Mouse (Mus musculus) central nervous system, embryonic 14 days (tissue): ENCODE data around the gene Lrrc26. TPM values are rescaled to one million over a fixed set of nuclear protein-coding genes. Genes with fewer than 3 reads are reported as not detected.

ENCODE experiments used
- polyA plus RNA-seq: library from polyadenylated mRNA; depleted of rRNA; stranded (reverse); fragments of >200 nt; gene quantifications from 2 replicates; pipeline ENCODE4 v1.2.3, GENCODE M21; 2012; rRNA removed

The Lrrc26 gene
- 0.08 TPM in 1 of 2 replicates, not detected in the other for polyA plus RNA-seq

GRCm38 (mm10) chr2:25289651-25290050, at the start of gene Lrrc26:
Gene Lrrc26, plus strand, starts transcription at chr2:25289915.

GRCm38 (mm10) chr2:25242101-25242506, 47.6 kb upstream of the Lrrc26 start, which contains the start of the genes Rnf208 and Cysrt1:
Gene Rnf208, plus strand, starts transcription at chr2:25242255.
Gene Cysrt1, minus strand, starts transcription at chr2:25242452.

GRCm38 (mm10) chr2:25246183-25247072, 43.3 kb upstream of the Lrrc26 start, which contains the start of gene AL732309.1:
Gene AL732309.1, minus strand, starts transcription at chr2:25246863.

GRCm38 (mm10) chr2:25255284-25255779, 34.4 kb upstream of the Lrrc26 start, which contains the start of gene Tmem203:
Gene Tmem203, plus strand, starts transcription at chr2:25255439.

GRCm38 (mm10) chr2:25262291-25262767, 27.4 kb upstream of the Lrrc26 start, which contains the start of gene Tprn:
Gene Tprn, plus strand, starts transcription at chr2:25262618.

GRCm38 (mm10) chr2:25271827-25272511, 17.7 kb upstream of the Lrrc26 start, which contains the start of the genes Ssna1 and Anapc2:
Gene Ssna1, minus strand, starts transcription at chr2:25272438.
Gene Anapc2, plus strand, starts transcription at chr2:25272478.

GRCm38 (mm10) chr2:25287927-25288649, 1.6 kb upstream of the Lrrc26 start, which contains the start of gene Tmem210:
Gene Tmem210, plus strand, starts transcription at chr2:25288145.

GRCm38 (mm10) chr2:25318971-25319773, 29.5 kb downstream of the Lrrc26 start, which contains the start of gene Grin1:
Gene Grin1, minus strand, starts transcription at chr2:25319187.

GRCm38 (mm10) chr2:25332286-25333160, 42.8 kb downstream of the Lrrc26 start, which contains the start of gene Man1b1:
Gene Man1b1, plus strand, starts transcription at chr2:25332338.

Other genes with a start within 250 kb of the Lrrc26 start
- 192 and 216 TPM in 2 replicates for gene Nsmf, start 235.6 kb upstream of the Lrrc26 start, polyA plus RNA-seq
- gene Entpd8, start 209.6 kb upstream of the Lrrc26 start, polyA plus RNA-seq, result 0.07 TPM in 1 of 2 replicates, not detected in the other
- gene Noxa1, start 194.8 kb upstream of the Lrrc26 start, polyA plus RNA-seq, result 0.24 TPM in 1 of 2 replicates, not detected in the other
- 37.0 and 53.2 TPM in 2 replicates for gene Nrarp, start 109.2 kb upstream of the Lrrc26 start, polyA plus RNA-seq
- 1.8 and 2.2 TPM in 2 replicates for gene Tor4a, start 93.0 kb upstream of the Lrrc26 start, polyA plus RNA-seq
- 79.8 and 89.6 TPM in 2 replicates for gene Nelfb, start 78.4 kb upstream of the Lrrc26 start, polyA plus RNA-seq
- not detected in 2 replicates for gene Stpg3, start 75.3 kb upstream of the Lrrc26 start, polyA plus RNA-seq
- gene Fam166a, start 71.2 kb upstream of the Lrrc26 start, polyA plus RNA-seq, result 0.13 and 0.33 TPM in 2 replicates
- gene Tubb4b, start 65.2 kb upstream of the Lrrc26 start, polyA plus RNA-seq, result 415 and 443 TPM in 2 replicates
- gene Slc34a3, start 55.6 kb upstream of the Lrrc26 start, polyA plus RNA-seq, result not detected in 2 replicates
- gene Rnf224, start 53.1 kb upstream of the Lrrc26 start, polyA plus RNA-seq, result not detected in 2 replicates
- gene Rnf208, start 47.7 kb upstream of the Lrrc26 start, polyA plus RNA-seq, result 91.0 and 95.4 TPM in 2 replicates
- 0.06 and 0.34 TPM in 2 replicates for gene Cysrt1, start 47.5 kb upstream of the Lrrc26 start, polyA plus RNA-seq
- gene AL732309.1, start 43.1 kb upstream of the Lrrc26 start, polyA plus RNA-seq, result 16.3 and 16.9 TPM in 2 replicates
- gene Tmem203, start 34.5 kb upstream of the Lrrc26 start, polyA plus RNA-seq, result 24.3 and 25.3 TPM in 2 replicates
- 9.4 and 10.5 TPM in 2 replicates for gene Tprn, start 27.3 kb upstream of the Lrrc26 start, polyA plus RNA-seq
- 122 and 127 TPM in 2 replicates for gene Ssna1, start 17.5 kb upstream of the Lrrc26 start, polyA plus RNA-seq
- 121 and 122 TPM in 2 replicates for gene Anapc2, start 17.4 kb upstream of the Lrrc26 start, polyA plus RNA-seq
- not detected in 2 replicates for gene Tmem210, start 1.8 kb upstream of the Lrrc26 start, polyA plus RNA-seq
- 23.9 and 26.6 TPM in 2 replicates for gene Grin1, start 29.3 kb downstream of the Lrrc26 start, polyA plus RNA-seq
- gene Man1b1, start 42.4 kb downstream of the Lrrc26 start, polyA plus RNA-seq, result 28.2 and 34.0 TPM in 2 replicates
- 48.1 and 51.1 TPM in 2 replicates for gene Dpp7, start 66.4 kb downstream of the Lrrc26 start, polyA plus RNA-seq
- 4.2 and 6.0 TPM in 2 replicates for gene Uap1l1, start 75.8 kb downstream of the Lrrc26 start, polyA plus RNA-seq
- gene Sapcd2, start 82.4 kb downstream of the Lrrc26 start, polyA plus RNA-seq, result 29.5 and 39.5 TPM in 2 replicates
- gene Entpd2, start 106.0 kb downstream of the Lrrc26 start, polyA plus RNA-seq, result 2.0 and 3.8 TPM in 2 replicates
- gene Npdc1, start 109.4 kb downstream of the Lrrc26 start, polyA plus RNA-seq, result 585 and 599 TPM in 2 replicates
- 0.39 and 0.44 TPM in 2 replicates for gene Fut7, start 133.4 kb downstream of the Lrrc26 start, polyA plus RNA-seq
- gene Abca2, start 138.8 kb downstream of the Lrrc26 start, polyA plus RNA-seq, result 43.4 and 48.8 TPM in 2 replicates
- gene Clic3, start 166.9 kb downstream of the Lrrc26 start, polyA plus RNA-seq, result 0.74 and 1.3 TPM in 2 replicates
- gene Paxx, start 171.2 kb downstream of the Lrrc26 start, polyA plus RNA-seq, result 122 and 124 TPM in 2 replicates
- 65.0 and 127 TPM in 2 replicates for gene Ptgds, start 180.1 kb downstream of the Lrrc26 start, polyA plus RNA-seq
- gene Lcn12, start 204.0 kb downstream of the Lrrc26 start, polyA plus RNA-seq, result not detected in 2 replicates
- gene Fbxw5, start 210.8 kb downstream of the Lrrc26 start, polyA plus RNA-seq, result 37.4 and 43.7 TPM in 2 replicates
- gene C8g, start 211.8 kb downstream of the Lrrc26 start, polyA plus RNA-seq, result 3.2 and 4.1 TPM in 2 replicates